Mouse (Mus musculus) C2C12 (cell line): ENCODE results near the gene Ccdc141. TPM values are rescaled to one million over a fixed set of nuclear protein-coding genes. Genes with fewer than 3 reads are reported as not detected.

Experiments
- H3K27me3 ChIP-seq: one replicate; pipeline ENCODE4 v1.6.1; 2011; ENCODE audit not compliant: control insufficient read depth, insufficient read depth, insufficient read length
- H3K36me3 ChIP-seq: one replicate; pipeline ENCODE4 v1.6.1; 2011; ENCODE audit not compliant: control insufficient read depth, insufficient read depth
- H3K4me3 ChIP-seq: one replicate; pipeline ENCODE4 v1.5.1; 2011; ENCODE audit warnings: mild to moderate bottlenecking, control low read depth; ENCODE audit not compliant: poor library complexity, insufficient read depth, severe bottlenecking
- H3K79me2 ChIP-seq: one replicate; pipeline ENCODE4 v1.6.1; 2011; ENCODE audit not compliant: control insufficient read depth, insufficient read depth
- H3K79me3 ChIP-seq: one replicate; pipeline ENCODE4 v1.6.1; 2011; ENCODE audit warnings: low read depth, control low read depth
- H3ac ChIP-seq: one replicate; pipeline ENCODE3; 2011; ENCODE audit warnings: low read depth; ENCODE audit not compliant: control insufficient read depth, insufficient read length
- CEBPB ChIP-seq: IDR thresholded peaks from one replicate; pipeline ENCODE4 v1.6.1; 2011; ENCODE audit warnings: low read depth, mild to moderate bottlenecking, control low read depth, moderate library complexity
- CTCF ChIP-seq: IDR thresholded peaks from one replicate; pipeline ENCODE4 v1.5.1; 2011; ENCODE audit not compliant: control insufficient read depth, insufficient read depth, insufficient read length
- FOSL1 ChIP-seq: IDR thresholded peaks from one replicate; pipeline ENCODE4 v1.8.0; 2011; ENCODE audit warnings: mild to moderate bottlenecking, low read length; ENCODE audit not compliant: poor library complexity, insufficient read depth, severe bottlenecking
- MAX ChIP-seq: IDR thresholded peaks from one replicate; pipeline ENCODE4 v1.6.1; 2011; ENCODE audit warnings: mild to moderate bottlenecking, control low read depth
- MYOD1 ChIP-seq: IDR thresholded peaks from one replicate; pipeline ENCODE4 v1.6.1; 2011; ENCODE audit warnings: low read depth; ENCODE audit not compliant: control insufficient read depth, insufficient read length
- MYOG ChIP-seq: IDR thresholded peaks from one replicate; pipeline ENCODE4 v1.6.1; 2011; ENCODE audit not compliant: control insufficient read depth, insufficient read length; ENCODE audit errors: extremely low read depth
- USF1 ChIP-seq: IDR thresholded peaks from one replicate; pipeline ENCODE4 v1.6.1; 2011; ENCODE audit warnings: low read depth, mild to moderate bottlenecking, control low read depth, moderate library complexity
- polyA plus RNA-seq: library from polyadenylated mRNA; unstranded; fragments of >200 nt; fragmentation: generic; extraction: Trizol; gene quantifications from one replicate; pipeline ENCODE4 v1.2.1, GENCODE M21; 2012; ENCODE audit warnings: missing spikeins

Ccdc141 gene
- polyA plus RNA-seq, 1 experiment = 0.77 TPM

DNA sequence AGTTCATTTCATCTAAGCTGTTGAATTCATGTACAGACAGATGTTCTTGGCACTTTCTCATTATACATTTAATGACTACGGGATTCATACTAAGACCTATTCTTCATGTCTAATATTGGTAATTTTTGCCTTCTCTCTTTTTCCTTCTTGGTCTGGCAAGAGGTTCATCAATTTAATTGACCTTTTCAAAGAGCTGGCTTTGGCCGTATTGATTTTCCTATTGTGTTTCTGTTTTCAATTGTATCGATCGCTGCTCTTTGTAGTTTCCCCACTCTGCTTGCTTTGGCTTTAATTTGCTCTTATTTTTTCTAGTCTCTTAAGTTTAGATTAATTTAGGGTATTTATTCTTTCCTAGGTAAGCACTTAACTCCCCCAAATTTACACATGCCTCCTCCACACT, 12.9 kb downstream of the Ccdc141 start:
- Histone ChIP-seq H3K27me3 (no peaks in the 10 kb centered on the region), H3K79me2 (no peaks in the 10 kb centered on the region), H3K36me3 (no peaks in the 10 kb centered on the region), H3K79me3 (no peaks in the 10 kb centered on the region), H3K4me3 (no peak overlapping the region), H3ac (no peak overlapping the region)
- TF ChIP-seq CTCF (no peak), FOSL1 (no peak), MAX (no peak), MYOD1 (no peak), CEBPB (no peak), MYOG (no peak), USF1 (no peak)

DNA sequence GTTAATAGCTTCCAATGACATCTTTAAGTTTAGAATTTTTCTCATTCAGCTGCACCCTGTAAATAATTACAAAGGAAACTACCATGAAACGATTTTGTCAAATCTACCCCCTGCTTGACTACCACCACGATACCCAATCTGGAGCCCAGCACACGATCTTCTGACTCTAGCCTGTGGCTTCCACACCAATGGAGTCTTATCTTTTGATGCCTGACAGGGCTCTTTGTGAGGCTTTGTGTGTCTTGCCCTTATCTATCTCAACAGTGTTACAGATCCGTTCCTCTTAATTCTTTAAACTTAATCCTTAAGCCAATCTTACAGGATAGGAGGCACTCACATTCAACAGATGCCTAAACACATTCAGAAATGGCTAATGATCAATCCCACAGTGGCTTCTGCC, 16.4 kb downstream of the Ccdc141 start:
- H3ac ChIP-seq = no peak overlapping the region
- no peaks in the 10 kb centered on the region for H3K79me2 ChIP-seq
- no peaks in the 10 kb centered on the region for H3K27me3 ChIP-seq
- TF ChIP-seq MYOD1 (no peak), MYOG (no peak), USF1 (no peak), CEBPB (no peak), CTCF (no peak), MAX (no peak), FOSL1 (no peak)
- no peaks in the 10 kb centered on the region for H3K36me3 ChIP-seq
- no peaks in the 10 kb centered on the region for H3K79me3 ChIP-seq
- H3K4me3 ChIP-seq = no peak overlapping the region

DNA sequence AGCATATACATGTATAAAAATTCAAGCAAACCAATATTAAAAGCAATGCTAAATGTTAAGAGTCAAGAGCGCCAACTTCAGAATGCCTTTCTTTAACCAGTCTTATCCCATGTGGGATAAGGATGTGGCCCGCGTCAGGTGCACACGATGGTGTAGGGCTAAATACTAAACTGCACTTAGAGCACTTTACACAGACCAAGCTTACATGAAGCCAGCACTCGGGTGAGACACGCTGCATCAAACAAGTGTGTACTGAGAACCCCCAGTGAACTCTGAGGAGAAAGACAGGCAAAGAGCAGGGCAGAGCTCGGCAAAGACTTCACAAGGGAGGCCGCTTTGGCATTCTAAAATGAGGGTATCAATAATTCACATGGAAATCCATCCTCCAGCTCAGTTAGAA, 19.2 kb downstream of the Ccdc141 start:
- TF ChIP-seq CTCF (no peak), CEBPB (no peak), USF1 (no peak), MAX (no peak), FOSL1 (no peak), MYOG (no peak), MYOD1 (no peak)

DNA sequence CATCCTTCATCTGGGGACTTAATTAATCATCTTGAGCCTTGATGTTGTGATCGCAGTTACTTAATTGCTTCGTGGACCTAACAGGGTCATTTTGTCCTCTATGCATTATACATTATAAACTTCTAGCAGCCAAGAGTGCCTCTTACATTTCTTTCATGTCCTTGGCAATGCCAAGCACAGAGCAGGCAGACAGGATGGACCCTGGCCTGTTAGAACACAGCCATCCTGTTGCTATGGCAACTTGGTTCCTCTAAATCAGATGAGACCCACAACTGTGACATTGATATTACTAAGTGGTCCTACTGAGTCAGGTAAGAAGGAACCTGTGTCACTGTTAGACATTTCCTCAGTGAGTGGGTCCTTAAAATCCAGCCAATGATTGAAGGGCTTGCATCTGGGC, 20.9 kb downstream of the Ccdc141 start:
- H3K79me3 ChIP-seq = no peaks in the 10 kb centered on the region
- no peaks in the 10 kb centered on the region for H3K27me3 ChIP-seq
- TF ChIP-seq FOSL1 = no peak
- H3K79me2 ChIP-seq = no peaks in the 10 kb centered on the region
- no peak overlapping the region for H3K4me3 ChIP-seq
- no peak overlapping the region for H3ac ChIP-seq
- no peaks in the 10 kb centered on the region for H3K36me3 ChIP-seq

More for the DNA sequence above, 19.2 kb downstream of the Ccdc141 start:
- Histone ChIP-seq H3K79me3 (no peaks in the 10 kb centered on the region), H3K27me3 (no peaks in the 10 kb centered on the region), H3K36me3 (no peaks in the 10 kb centered on the region), H3K79me2 (no peaks in the 10 kb centered on the region), H3ac (no peak overlapping the region), H3K4me3 (no peak overlapping the region)

DNA sequence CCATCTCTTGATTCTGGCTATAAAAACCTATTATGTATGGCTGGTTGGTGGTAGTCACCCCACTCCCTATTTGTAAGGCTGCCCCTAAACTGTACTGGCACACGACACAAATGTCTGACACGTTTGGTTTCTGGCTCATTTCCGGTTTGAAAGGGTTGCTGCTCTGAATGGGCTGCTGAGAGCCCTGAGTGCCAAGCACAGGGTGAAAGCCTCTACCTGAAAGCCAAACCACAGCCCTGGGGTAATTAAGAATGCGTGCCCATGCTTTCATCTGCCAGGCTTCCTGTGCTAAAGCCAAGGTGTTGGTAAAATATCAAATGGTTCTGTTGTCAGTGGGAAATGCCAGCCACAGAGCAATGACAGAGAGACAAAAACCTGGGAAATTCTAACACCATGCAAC, 22.2 kb downstream of the Ccdc141 start:
- H3ac ChIP-seq = no peak overlapping the region
- H3K79me2 ChIP-seq = no peaks in the 10 kb centered on the region
- H3K4me3 ChIP-seq = no peak overlapping the region
- no peaks in the 10 kb centered on the region for H3K27me3 ChIP-seq
- no peaks in the 10 kb centered on the region for H3K79me3 ChIP-seq
- TF ChIP-seq MAX (no peak), CTCF (no peak), FOSL1 (no peak), MYOG (no peak), USF1 (no peak), MYOD1 (no peak), CEBPB (no peak)
- H3K36me3 ChIP-seq = no peaks in the 10 kb centered on the region

DNA sequence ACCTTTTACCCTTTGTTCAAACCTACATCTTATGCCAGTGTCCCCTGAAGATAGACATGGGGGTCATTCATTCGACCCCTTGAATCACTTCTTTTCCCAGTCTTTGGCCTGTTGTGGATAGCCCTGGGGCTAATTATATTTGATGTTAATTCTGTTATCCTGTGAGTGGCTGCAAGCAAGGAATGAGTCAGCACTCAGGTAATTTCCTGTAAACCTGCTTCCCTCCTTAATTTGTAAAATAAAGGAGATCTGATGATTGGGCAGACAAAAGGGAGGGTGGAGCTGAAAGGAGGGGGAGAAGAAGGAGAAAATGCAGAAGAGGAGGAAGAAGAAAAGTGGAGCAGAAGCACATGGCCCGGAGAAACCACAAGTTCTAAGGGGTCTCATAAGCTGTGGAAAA, 23.5 kb downstream of the Ccdc141 start:
- TF ChIP-seq FOSL1 (no peak), USF1 (no peak), CTCF (no peak), MAX (no peak), CEBPB (no peak), MYOD1 (no peak), MYOG (no peak)
- no peaks in the 10 kb centered on the region for H3K79me2 ChIP-seq
- H3K4me3 ChIP-seq = no peak overlapping the region
- H3K36me3 ChIP-seq = no peaks in the 10 kb centered on the region
- H3K79me3 ChIP-seq = no peaks in the 10 kb centered on the region
- H3ac ChIP-seq = no peak overlapping the region
- no peaks in the 10 kb centered on the region for H3K27me3 ChIP-seq
